Mouse (Mus musculus) c-Kit-negative CD71-positive TER-119-positive erythroid progenitor cells, embryonic 14.5 days (primary cell): ENCODE results near the gene Epb41l1.
A peak's percentile ranks its signal among the peaks of the same experiment; 100 is the strongest.

Experiments used
- DNase-seq: peaks from one replicate; pipeline ENCODE4 v3.0.0-alpha.2; 2013; ENCODE audit warnings: low read depth, low spot score

Gene Epb41l1

DNA sequence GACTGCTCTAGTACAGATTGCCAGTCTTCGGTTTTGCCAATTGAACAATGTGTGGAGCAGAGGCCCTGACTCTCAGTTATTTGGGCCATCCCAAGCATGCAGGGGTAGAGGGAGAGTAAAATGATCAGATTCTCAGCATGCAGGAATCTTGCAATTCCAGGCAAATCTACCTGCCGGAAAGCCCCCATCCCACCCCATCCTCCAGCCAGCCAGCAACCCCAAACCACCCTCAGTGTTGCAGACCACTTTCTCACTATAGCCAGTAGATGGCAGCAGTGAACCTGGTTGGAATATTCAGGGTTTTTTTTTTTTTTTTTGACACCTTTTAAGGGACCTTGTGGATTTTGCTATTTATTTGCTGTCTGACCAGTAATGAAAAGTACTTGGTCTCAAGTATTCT is 109.0 kb downstream of the Epb41l1 start:
- DNase-seq: peak; percentile 35

DNA sequence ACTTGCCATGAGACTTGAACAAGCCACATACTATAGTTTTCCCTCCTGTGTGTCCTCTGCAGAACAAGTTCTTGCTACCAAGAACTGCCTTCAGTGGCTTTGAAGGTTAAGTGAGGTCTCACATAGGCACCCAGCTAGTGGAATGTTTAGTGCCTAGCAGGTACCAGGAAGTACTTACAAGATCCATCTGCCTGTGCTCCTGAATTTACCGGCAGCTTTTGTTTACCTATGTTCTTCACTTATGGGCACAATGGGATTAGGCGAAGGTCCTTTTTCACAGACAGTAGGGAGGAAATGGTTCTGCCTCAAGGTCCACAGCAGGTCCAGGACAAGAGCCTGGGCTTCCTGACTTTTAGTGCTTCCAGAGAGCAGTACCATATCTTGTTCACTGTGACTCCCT is 112.5 kb downstream of the Epb41l1 start:
- DNase-seq: no peak

DNA sequence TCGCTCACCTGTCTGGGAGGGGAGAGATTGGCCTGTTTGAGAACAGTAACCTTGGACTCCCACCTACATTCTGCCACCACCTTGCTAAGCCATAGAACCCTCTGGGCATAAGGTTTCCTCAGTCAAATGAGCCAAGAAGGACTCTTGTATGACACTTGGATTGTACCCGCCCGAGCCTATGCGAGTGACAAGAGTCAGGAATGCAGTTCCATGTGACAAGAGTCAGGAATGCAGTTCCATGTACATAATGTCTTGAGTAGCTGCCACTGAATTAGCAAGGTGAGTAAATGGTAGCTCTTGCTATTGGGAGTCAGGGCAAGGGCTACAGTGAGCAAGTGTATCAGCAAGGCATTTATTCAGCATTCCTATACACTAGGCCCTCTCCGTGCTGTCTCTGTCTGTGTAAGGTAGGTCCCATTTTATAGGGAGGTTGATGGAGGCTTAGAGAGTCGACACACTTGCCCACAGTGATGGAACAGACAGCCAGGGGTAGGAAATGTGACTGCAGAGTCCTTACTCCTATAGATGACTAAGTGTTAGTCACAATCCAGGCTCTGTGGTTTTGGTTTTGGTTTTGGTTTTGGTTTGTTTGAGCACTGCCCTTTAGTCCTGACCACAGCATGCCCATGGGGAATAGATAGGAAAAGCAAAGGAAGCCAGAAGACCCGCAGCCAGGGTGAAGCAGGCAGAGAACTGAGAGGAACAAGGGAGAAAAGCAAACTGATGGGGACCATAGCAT is 118.3 kb downstream of the Epb41l1 start:
- no peak for DNase-seq

DNA sequence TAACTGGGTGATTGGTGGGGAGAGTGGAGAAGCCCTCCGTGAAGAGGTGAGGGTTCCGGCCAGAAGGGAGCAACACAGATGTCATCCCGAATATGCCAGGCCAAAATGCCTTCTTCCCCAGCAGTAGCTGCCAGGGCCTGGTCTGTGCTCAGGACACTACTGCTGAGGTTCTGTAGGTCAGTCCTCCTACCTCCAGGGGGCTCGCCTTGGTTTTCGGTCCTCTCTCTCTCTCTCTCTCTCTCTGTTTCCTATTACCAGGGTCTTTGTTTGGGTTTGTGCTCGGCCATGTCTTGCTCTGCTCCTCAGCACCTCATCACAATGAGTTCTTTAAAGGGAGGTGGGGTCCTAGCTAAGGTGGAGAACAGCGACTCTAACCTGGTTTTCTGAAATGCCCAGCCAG is 120.3 kb downstream of the Epb41l1 start:
- DNase-seq: no peak

DNA sequence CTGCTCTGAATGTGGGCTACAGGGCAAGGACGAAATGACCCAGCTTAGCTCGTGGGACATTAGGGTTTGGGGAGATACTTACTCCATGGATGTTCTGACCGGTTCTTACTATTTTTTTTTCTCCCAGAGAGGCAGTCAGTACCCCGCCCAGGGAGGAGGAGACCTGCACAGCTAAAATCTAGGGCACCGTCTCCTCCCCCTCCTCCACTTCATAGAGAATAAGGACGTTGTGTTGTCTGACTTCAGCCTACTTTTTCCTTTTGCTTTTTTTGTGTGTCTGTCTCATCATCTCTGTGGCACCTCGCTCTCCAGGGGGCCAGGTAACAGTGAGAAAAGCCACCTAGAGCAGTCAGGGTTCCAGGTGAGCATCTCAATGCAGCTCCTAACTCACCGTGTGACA is 121.7 kb downstream of the Epb41l1 start:
- DNase-seq: no peak

DNA sequence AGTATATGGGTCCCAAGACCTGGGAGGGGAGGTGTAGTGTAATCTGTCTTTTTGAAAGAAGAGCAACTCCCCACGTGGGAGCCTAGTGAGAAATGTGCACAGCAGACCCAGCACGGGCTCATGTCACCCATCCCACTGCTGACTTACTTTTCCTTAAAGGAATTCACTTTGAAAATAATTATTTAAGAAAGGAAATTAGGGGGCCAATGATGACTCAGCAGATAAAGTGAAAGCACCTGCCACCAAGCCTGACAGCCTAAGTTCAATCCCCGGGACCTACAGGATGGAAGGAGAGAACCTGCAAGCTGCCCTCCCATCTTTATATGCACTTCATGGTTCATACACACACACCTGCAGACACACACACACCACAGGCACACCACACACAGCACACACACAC is 123.1 kb downstream of the Epb41l1 start:
- DNase-seq: no peak

DNA sequence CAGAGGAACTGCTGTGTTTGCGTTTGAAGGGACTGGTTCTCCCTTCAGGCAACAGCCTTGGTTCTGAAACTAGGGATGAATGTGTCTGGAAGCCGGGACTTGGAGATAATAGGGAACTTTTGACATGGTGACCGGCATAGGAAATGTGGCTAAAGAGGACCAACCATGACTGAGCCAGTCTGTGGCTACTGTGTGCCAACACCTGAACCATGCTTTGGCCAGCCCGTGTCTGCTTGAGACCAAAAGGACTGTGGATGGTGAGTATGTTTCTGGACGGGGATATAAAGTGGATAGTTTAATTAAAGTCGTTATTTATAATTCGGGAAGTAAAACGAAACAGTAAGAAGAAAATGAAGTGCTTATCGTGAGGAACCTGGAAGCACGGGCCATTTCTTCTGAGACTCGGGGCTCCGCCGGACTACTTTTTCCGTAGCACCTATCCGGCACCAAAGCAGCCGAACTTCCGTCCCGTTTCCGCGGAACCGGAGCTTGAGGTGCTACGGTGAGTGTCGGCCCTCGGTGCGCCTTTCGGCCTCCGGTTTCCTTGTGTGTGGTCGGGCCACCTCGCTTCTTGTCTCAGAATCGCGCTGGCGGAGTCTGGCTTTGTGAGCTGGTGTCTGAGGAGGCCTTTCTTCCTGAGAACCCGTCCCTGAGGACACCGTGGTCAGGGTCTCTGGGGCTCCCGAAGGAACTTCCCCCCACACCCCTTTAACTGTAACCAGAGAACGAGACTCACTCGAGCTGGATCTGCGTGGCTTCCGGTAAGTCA is 126.6 kb downstream of the Epb41l1 start, which contains the start of gene Aar2:
Gene Aar2, plus strand, starts transcription at position 462 of the 769 bp plus-strand sequence.
- peak; percentile 72 for DNase-seq

DNA sequence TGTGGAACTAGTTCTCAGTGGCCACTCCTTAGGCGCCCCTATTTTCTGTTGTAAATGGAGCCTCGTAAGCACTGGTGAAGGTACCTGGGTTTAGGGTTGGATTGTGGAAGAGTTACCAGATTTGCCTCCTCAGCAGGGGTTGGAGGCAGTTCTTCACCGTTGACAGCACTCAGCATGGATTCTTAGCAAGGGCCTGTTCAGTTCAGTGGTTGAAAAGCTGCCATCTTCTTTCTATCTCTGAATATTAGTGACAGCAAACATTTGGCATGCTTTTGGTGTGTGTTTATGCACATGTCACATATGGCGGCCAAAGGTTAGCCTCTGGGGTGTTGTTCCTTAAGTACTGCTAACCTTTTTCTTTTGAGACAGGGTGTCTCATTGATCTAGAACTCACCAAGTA is 131.7 kb downstream of the Epb41l1 start:
- no peak for DNase-seq

DNA sequence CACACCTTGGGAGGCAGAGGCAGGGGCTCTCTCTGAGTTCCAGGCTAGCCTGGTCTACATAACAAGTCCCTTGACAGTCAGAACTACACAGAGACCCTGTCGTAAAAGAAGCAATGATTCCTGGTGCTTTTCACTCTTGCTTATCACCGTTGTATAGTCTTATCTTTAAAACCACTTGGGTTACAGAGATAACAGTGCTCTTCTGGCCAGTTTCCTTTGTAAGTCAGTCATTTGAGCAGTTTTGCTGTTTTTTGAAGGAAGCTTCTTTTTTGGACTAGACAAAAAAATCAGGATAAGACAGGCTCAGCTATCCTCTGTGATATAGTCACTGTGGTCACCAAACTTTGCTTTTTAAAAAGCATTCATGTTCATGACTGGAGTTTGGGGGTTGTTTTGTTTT is 141.1 kb downstream of the Epb41l1 start:
- no peak for DNase-seq

DNA sequence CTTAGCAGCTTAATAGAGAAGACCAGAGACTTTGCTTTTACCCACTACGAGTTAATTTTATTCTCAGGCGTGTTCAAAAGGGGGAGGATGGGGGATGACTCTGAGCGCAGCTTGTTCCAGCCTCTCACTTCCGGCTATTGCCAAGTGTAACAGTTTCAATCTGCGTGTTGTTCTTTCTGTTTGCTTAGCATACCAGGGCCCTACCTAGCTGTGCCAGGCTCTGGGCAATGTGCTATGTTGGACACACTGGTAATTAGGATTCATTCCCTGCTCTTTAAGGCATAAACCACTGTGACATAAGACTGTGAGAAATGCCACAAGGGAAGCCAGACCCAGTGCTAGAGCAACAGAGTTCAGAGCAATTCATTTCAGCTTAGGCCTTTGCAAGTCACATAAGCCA is 142.8 kb downstream of the Epb41l1 start:
- DNase-seq: no peak

DNA sequence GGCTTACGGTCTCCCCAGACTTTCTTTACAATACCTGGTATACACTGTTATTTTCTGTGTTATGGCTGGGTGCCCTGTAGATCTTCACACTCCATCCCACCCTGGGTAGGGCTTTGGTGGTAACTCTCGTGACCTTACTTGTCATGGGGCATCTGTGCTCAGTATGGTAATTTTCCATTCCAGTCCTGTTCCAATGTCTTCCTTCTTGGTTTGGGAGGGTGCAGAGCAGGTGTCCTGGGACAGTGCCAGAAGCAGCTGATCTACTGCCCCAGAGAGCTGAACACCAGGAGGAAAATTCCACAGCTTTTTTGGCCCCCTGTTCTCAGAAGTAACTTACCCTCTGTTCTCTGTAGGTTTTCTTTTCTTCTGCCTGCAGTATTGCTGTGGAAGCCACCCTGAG is 145.8 kb downstream of the Epb41l1 start:
- DNase-seq: no peak

DNA sequence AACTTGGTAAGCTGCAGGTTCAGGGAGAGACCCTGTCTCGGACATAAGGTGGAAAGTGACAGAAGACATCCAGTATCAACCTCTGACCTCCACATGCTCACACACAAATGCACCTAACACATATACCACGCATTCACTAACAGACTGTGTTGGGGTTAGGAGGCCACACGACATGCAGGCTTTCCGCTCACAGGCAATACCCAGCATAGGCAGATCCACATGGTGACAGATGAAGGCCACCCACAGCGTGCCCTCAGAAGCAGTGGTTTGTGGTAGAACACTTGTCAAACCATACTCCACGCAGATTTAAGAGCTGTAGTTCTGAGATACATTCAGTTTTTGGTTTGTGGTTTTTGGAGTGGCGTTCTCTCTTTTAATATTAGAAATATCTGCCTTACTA is 147.9 kb downstream of the Epb41l1 start:
- DNase-seq: no peak

DNA sequence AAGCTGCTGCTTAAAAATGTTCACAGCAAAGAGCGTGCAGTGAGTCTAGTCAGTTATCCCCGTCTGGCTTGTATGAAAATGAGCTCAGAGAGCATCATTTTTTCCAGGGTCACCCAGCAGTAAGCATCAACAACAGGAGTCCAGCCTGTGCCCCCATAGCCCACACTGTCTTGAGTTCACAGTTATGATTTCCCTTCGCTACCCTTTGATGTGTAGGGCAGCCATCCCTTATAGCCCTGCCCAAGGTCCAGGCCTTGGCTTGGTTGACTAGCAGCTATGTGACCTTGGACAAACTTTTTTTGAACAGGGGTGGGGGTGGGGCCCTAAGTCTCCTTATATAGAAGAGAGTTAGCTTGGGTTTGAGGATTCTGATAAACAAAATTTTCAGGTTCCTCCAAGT is 148.6 kb downstream of the Epb41l1 start:
- no peak for DNase-seq

DNA sequence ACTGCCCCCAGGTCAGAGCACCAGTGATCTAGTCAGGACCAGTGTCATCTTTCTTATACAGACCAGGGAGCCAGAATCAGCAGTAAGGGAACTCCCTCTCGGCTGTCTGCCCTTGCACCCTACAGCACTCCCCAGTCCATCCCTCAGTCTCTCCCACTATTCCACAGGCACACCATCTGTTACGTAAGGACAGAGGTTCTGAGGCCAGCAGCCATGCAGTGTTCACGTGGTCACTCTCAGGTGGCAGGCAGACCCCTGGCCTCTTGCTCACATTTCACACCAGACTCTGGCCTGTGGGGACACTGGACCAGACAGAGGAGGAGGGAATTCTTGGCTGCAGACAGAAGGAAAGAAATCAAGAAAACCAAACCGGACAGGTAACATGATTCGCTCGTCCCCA is 150.8 kb downstream of the Epb41l1 start:
- no peak for DNase-seq

DNA sequence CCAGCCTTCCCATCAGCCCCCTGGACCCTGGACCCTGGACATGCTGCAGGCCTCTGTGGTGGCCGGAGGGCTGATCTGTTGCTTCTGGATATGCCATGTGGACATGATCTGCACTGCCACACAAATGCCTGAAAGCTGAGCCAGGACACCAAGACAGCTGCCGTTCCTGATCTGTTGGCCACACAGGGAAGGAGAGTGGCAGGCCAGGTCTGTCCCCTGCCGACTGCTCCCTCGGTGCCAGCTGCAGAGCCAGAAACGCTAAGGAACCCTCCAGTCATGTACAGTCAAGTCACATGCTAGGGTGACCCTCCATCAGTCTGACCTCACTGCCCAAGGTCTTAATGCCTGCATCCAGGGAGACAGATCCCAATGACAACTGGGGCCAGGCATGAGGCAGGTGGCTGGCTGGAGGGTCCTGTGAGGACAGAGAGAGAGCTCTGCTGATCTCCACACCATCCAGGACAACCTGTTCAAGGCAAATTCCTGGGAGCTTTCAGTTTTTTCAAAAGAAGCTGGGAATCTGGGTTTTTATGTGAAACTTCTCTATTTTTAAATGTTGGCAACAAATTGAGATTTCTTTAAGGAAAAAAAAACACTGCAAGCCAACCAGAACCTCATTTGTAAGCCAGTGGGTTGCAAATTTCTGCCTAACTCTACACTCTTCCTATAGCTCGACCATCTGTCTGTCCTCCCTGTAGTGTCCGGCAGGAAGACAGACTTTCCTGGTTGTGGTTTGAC is 156.3 kb downstream of the Epb41l1 start:
- DNase-seq: no peak

DNA sequence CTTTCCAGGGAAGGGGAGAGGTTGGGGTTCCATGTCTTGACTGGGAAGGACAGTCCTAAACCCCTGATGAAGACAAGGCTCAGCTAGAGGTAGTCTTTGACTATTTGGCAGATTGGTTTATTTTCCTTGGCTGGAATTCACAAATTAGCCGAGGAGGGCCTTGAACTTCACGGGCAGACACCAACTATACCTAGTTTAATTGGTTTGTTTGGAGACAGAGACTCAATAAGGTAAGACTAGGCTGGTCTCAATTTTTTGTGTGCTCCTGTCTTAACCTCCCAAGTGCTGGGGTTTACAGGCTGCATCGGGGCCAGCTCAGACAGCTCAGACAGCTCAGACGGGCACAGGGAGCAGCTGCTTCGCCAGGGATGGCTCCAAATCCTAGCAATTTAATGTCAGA is 159.8 kb downstream of the Epb41l1 start:
- DNase-seq: no peak

DNA sequence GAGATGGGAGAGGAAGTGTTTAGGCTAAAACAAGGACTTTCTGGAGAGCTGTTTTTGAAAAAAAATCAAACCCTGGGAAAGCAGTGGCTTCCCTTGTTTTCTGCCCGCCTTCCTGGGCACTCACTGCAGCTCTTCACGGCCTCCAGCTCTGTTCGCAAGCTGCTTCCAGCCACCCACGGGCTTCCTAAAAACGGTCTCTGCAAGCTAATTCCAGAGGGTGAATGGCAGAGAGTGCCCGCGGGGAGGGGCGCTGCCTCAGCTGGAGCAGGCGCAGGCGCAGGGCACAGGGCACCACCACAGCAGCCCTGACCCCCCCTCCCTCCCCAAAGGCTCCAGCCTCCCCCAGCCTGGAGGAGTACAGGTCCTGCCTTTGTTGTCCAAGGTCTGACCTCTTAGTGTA is 160.5 kb downstream of the Epb41l1 start:
- DNase-seq: no peak

DNA sequence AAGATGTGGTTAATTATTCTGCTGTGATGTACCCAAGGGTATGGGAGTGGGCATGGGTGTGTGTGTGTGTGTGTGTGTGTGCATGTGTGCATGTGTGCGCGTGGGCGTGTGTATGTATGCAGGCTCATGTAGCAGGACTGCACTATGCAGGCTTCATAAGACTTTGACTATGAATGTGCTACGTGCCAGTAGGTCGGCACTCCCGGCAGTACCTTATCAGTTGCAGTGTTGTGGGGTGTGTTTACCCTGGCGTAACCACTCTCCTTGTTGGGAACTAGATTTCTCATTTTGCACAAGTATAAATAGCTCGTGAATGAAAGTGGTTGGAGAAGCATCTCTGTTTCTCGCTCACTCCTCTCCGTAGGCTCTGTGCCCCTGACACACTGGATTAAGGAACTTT is 162.2 kb downstream of the Epb41l1 start:
- DNase-seq: no peak

DNA sequence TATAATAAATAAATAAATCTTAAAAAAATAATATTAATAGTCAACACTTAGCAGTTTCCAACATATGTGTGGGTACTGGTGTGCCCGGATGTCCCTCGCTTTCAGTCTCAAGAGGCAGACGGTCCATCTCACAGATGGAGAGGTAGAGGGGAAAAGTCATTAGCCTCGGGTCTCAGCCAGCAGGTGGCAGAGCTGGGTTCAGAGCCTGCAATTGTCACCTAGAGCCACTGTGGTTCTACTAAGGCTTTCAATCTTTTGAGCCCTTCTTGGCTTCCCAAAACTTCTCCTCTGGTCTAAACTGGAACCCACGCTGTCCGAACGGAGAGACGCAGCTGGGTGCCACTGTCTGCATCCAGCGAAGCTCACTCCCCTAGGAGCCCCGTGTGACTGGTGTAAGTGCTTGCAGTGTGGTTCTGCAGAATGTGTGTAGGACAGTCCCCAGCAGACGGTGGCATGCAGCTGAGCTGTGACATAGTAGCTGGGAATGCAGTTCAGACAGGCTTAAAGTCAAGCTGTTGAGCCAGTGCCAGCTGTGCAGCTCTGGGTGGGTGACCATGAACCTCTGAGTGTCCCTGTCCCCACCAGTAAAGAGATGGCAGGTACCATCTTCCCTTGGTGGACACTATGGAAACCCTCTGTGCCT is 163.6 kb downstream of the Epb41l1 start:
- DNase-seq: no peak

DNA sequence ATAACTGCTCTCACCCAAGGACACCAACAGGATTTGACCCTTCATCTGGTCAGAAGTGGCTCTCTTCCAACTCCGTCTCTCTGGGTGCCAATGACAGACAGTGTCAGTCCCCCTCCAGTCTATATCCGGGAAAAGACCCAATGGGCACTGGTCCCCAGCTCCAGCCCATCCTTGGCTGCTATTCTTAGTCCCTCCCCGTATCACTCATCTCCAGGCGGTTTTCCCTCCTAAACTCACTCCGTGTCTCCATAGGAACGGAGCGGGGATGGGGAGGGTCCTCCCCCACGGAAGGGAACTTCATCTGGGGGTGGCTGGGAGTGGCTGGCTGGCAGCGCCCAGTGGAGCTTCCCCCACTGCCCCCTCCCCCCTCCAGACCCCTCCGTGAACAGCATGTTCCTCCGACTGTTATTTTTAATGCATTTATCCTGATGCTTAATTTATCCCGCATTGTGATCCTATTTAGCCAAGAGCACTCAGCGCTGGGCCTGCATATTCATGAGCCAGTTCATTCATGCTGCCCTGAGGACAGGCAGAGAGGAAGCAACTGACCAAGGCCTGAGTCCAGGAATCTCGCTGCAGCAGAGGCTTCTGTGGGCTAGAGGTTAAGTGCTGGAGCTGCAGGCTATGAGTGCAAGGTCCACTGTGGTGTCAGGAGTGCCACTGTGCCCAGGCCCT is 164.2 kb downstream of the Epb41l1 start:
- no peak for DNase-seq

DNA sequence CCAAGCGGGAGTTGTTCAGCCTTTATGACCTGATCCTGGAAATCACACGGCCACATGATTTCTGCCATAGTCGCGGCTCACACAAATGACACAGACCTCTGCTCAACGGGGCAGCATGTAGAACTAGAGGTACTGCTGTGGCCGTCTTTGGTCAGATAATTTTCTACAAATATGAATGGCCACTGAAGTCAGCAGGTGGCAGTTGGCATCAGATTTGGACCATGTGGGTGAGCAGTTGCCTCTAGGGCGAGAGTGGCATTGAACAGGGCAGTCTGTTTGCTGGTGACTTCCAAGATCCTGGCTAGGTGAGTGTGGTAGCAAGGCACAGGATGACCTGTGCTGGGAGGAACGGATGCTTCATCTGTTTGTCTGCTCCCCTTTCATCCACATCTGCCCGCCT is 168.8 kb downstream of the Epb41l1 start:
- no peak for DNase-seq
